Mouse (Mus musculus) thymus, postnatal 0 days (tissue): ENCODE data around the gene Carhsp1. TPM values are rescaled to one million over a fixed set of nuclear protein-coding genes. Genes with fewer than 3 reads are reported as not detected.
A peak's percentile ranks its signal among the peaks of the same experiment; 100 is the strongest.

Experiments
- DNase-seq: peaks from one replicate; pipeline ENCODE4 v3.0.0-alpha.2; 2015; ENCODE audit warnings: low spot score
- microRNA-seq: library from miRNA; unstranded; fragments of <30 nt; microRNA quantifications from one replicate; pipeline ENCODE4, GENCODE M21; 2016; ENCODE audit warnings: borderline number of aligned reads
- polyA plus RNA-seq: library from polyadenylated mRNA; unstranded; fragments of >200 nt; fragmentation: Nextera tagmentation; extraction: Ambion mirVana; gene quantifications from 2 replicates; pipeline ENCODE4 v1.2.1, GENCODE M21; 2015

Carhsp1 gene
- polyA plus RNA-seq, 1 experiment from 2014 or later = 34.2 TPM

DNA sequence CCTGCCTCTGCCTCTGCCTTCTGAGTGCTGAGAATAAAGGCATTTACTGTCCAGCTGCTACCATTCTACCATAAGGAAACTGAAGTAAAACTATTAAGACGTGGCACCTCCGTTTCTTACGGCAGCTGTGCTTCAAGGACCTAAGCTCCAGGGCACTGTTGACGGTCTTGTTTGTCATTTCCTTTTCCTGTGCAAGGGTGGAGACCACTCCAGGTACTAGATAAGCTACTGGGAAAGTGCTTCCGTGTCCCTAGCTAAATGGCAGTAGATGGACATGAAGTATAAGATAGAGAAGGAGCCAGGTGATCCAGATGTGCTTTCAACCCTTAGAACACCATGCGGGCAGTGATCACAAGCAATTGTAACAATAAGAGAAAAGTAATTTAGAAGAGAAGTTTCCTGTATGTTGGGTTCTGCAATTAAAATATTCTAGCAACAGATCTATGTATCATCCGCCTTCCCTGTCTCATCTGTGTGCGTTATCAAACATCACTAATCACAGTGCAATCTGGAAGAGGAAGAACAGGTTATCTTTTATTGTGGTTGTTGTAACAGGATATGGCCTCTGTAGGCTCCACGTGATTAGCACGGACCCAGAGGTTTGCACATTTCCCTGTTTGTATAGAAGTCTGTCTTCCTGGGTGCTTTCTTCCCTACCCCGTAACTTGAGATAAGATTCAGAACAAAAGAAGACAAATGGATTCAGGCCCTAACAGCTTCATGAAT is 32.3 kb downstream of the Carhsp1 start:
- no peak for DNase-seq

- no peak for DNase-seq
Observed at GRCm38 (mm10) chr16:8638131-8638530, 33.8 kb downstream of the Carhsp1 start.

DNA sequence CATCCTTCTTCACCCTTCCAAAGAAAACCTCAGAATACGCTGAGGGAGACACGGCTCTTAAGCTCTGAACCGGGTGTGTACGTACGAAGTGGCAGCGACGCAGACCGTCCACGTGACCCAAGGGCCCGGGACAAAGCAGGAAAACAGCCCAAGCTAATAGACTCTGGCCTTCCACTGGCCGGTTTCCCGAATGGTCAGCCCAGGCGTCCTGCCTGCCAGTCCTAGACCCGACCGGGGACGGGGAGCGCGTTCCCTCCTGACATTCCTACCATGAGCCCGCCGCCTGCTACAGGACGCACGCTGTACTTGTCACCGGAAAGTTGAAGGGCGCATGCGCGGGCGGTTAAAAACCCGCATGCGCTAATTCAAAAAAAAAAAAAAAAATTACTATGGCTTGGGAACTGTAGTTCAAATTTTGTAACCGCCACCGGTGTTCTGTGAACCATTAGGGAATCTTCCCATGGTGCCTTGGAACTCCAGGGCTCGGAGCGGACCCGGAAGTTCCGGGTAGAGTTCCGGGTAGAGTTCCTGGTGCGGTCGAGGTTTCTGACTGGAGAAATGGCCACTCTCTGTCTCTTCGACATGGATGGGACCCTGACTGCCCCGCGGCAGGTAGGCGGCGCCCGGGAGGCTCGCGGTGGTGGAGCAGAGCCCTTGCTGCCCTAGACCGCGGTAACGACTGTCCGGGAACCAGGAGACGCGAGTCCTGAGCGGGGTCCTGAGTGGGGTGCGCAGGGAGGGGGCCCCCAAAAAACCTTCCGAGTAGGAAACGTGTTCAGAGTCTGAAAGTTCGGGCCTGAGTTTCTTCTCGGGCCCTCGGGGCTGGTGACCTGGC is 34.5 kb downstream of the Carhsp1 start, which contains the start of the genes Pmm2 and Tmem186:
Gene Pmm2, plus strand, starts transcription at position 458 of the 835 bp plus-strand sequence.
Gene Tmem186, minus strand, starts transcription at position 496 of the 835 bp plus-strand sequence.
- peak; percentile 84 for DNase-seq

DNA sequence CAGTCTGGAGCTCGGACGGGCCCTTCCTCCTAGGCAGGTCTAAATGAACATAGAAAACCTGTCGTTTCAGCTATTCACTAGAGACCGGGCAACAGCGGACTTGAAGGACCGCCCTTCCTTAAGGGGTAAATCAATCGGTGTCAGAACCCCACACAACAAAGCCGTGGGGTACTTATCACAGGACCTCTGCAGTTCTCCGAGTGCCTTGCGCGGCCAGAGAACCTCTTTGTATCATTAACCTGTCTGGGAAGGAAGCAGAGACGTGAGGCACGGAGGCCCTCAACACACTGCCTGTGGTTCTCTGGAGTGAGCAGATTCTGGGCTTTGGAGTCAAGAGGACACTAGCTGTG is 35.1 kb downstream of the Carhsp1 start:
- no peak for DNase-seq

- DNase-seq = peak; percentile 76
Observed at GRCm38 (mm10) chr16:8631428-8631827, 40.5 kb downstream of the Carhsp1 start.

DNA sequence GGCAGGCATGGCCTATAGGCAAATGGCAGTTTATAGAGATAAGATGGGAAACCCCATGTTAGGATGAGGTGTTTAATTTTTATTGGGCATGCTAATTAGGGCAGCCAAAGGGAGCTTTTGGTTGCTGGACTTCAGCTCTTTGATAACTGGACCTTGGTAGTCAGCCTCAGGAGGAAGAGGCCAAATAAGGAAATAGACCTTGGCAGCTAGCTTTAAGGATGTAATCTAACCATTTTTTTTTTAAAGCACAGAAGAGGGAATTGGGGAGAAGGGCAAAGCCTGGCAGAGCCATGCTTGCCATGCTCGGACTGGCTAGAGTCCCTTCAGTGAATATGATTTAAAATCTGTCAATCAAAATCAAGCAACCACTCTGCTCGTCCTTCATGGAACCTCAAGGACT is 41.5 kb downstream of the Carhsp1 start:
- DNase-seq = no peak

- DNase-seq = no peak
Observed at GRCm38 (mm10) chr16:8620315-8621115, 51.4 kb downstream of the Carhsp1 start.

DNA sequence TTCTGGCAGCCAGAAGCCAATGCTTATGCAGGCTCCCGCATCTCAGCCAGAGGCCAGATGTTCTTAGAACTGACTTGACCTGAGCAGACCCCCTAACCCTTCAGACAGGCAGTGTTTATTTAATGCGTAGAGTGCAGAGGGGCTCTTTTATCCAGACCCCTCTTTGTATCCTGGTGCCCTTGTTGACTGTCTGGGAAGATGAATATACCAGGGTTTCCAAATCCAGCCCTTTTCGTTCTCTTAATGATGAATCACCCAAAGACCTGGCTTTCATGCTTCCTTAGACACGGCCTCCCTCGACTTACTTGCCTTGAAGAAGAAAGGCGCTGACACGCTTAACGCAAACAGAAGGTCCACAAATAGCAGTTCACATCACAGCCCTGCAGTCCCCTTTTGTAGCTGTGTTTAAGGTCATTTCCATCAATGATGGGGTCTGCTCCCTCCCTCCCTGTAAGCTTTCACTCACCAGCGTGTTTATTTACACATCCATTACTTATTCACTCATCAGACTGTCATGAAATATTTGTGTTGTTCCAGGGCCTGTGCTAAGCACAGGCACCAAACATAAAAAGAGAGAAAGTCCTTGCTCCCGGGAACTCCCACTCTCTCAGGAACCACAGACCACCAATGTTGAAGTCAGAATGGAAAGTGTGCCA is 52.2 kb downstream of the Carhsp1 start:
- no peak for DNase-seq

DNA sequence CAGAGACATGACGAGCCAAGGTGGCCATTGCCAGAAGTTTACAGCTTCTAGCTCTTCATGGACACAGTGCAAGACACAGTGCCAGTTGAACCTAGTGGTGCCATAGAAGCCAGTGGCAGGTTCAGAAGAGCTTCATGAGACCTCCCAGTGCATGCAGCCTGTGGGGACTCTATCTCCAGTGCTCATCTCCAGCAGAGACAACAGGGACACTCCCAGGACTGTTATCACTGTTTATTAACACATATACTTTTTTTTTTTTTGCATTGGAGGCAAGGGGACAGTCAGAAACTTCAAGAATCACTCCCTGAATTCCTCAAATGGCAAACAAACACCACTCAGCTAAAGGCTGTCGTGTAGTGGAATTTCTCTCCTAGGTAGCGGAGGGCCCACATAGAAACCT is 58.5 kb downstream of the Carhsp1 start:
- no peak for DNase-seq

DNA sequence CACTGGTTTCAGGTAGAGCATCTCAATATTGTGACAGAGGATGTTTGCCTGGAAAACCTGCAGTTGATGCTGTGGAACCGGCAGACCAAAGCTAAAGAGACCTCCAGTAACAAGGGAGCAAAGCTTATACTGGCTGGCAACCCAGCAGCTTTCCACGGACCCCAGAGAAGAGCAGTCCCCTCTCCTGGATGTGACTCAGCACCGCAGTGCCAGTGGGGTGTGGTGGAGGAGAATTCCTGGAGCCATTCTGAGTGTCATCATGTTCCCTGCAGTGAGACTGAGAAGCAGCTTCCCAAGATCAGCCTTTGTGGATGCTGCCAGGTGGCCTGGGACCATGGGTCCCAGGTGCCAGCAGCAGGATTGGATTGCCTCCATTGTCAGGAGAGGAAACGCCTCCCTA is 58.9 kb downstream of the Carhsp1 start:
- no peak for DNase-seq

DNA sequence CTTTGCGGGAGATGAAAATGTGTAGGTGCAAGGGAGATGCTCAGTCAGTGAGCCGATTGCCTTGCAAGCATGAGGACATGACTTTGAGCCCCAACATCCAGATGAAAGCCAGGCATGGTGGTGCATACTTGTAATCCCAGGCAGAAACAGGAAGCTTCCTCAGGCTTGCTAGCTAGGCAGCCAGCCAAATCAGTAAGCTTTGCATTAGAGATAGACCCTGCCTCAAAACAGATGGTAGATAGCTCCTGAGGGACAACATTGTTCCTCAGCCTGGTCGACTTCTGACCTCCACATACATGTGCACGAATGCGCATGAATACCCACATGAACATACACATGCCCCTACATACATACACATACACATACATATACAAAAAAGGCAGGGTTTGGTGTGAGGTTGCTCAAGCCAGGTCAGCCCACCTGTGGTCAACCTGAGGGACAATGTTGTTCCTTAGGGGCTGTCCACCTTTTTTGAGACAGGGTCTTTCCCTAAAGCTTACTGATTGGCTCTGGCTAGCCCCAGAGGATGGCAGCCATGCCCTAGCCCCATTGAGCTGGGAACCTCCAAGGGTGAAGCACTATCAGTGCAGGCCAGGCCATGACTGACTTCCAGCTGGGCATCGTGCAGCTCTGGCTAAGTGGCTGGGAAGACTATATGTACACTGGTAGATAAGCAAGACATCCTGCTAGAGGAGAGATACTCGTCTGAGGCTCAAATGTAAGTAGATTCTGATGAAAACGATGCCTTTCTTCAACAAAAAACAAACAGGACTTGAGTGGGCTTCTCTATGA is 59.5 kb downstream of the Carhsp1 start:
- DNase-seq = no peak

DNA sequence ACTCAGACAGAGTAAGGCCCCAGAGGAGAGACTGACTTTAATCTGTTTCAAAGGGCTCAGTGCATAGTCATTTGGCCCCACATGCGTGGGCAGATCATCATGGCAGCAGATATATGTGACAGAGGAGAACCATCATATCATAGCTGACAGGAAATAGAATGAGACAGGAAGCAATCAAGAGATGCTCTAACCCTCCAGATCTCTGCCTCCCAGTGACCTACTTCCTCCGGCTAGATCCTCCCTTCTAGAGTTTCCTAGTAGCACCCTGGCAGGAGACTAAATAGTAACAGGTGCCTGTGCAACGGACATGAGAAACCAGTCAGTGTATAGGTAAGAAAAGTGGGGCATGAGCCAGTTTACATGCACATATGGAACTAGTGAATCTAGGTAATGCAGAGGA is 61.6 kb downstream of the Carhsp1 start:
- peak; percentile 78 for DNase-seq

Small RNA genes within 50 kb of the gene (microRNA-seq; reads per million reads assigned to microRNA genes)
- not detected for gene Gm22137

Other genes starting within 250 kb of the Carhsp1 start
- gene Tmem114, start 247.0 kb downstream of the Carhsp1 start, polyA plus RNA-seq = 0.13 TPM in 1 of 2 replicates, not detected in the other
- 17.0 and 17.9 TPM in 2 replicates for gene Mettl22, start 201.4 kb downstream of the Carhsp1 start, polyA plus RNA-seq
- 9.3 and 13.9 TPM in 2 replicates for gene Abat, start 158.7 kb downstream of the Carhsp1 start, polyA plus RNA-seq
- 53.3 and 60.3 TPM in 2 replicates for gene Pmm2, start 34.5 kb downstream of the Carhsp1 start, polyA plus RNA-seq
- 20.1 and 22.8 TPM in 2 replicates for gene Tmem186, start 34.4 kb downstream of the Carhsp1 start, polyA plus RNA-seq
- gene Gm5767, start 8.6 kb upstream of the Carhsp1 start, polyA plus RNA-seq = not detected in 2 replicates
- gene Usp7, start 120.2 kb upstream of the Carhsp1 start, polyA plus RNA-seq = 43.0 and 50.3 TPM in 2 replicates
- 18.3 and 24.5 TPM in 2 replicates for gene 1810013L24Rik, start 157.9 kb upstream of the Carhsp1 start, polyA plus RNA-seq